Mouse (Mus musculus): ENCODE measurements around the gene Rdm1.

Gene Rdm1

DNA sequence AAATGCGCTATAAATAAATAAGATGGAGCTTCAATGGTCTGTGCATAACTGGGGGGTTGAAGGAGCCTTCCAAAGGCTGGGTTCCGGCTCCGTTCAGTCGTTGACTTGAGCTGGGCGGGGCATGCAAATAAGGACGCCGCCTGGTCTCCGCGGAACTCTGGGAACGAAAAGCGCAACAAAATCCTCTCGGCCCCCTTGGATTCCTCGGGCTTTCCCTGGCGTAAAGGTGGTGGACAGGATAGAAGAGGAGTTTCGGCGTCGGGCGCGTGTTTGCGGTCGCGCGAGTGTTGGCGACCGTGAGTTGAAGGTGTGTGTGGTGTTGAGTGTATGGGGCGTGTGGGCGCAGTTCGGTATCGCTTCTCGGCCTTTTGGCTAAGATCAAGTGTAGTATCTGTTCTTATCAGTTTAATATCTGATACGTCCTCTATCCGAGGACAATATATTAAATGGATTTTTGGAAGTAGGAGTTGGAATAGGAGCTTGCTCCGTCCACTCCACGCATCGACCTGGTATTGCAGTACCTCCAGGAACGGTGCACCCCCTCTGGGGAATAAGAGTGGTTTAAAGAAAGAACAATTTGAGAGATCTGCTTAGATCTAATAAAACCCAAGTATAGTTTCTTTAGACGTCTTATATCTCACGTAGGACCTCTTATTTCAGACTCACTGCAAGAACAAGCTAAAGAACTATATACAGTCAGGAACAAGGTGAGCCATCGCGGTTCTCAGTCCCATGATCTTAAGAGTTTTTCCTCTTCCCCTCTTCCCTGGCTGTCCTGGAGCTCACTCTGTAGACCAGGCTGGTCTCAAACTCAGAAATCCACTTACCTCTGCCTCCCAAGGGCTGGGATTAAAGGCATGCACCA, 31.1 kb downstream of the Rdm1 start:
- peak; percentile 74 to 81 for DNase-seq (ENCODE audit: low spot score in 2 of 2)

DNA sequence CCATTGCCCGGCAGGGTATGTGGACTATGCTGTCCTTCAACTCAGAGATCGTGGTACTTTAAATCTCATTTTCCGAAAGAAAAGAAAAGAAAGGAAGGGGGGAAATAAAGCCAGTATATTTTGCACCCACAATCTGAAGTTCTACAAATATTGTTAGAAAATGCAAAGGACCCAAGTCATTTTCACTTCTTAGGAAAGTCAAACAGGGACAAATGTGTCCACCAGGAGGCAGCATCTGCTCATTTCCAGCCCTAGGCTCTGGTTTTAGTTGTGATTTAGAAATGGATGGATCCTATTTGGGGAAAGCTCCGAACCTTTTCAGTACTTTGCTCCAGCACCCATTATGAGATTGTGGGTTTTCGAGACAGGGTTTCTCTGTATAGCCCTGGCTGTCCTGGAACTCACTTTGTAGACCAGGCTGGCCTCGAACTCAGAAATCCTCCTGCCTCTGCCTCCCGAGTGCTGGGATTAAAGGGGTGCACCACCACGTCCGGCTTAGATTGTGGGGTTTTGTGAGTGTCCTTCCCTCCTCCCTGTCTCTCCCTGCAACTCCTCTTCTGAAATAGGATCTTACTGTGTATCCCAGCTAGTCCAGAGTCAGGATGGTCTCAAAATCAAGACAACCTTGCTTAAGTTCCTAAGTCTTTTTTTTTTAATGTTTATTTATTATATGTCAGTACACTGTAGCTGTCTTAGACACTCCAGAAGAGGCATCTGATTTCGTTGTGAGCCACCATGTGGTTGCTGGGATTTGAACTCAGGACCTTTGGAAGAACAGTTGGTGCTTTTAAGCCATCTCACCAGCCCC, 32.0 kb downstream of the Rdm1 start:
- no peak for DNase-seq (ENCODE audit: low spot score in 2 of 2)

DNA sequence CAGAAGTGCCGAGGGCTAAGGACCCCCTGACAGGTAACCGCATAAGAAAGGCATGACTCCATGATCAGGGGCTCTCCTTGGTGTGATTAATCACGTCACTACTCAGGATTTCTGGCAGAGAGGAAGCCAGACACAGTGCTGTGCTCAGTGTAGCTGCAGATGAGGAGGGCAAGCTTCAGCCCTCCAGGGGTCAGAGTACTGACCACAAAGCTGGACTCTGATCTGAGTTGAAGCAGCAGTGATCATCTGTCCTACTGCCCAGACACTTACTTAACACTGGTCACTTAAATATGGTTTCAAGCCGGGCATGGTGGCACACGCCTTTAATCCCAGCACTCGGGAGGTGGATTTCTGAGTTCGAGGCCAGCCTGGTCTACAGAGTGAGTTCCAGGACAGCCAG, 34.2 kb downstream of the Rdm1 start:
- no peak for DNase-seq (ENCODE audit: low spot score in 2 of 2)

DNA sequence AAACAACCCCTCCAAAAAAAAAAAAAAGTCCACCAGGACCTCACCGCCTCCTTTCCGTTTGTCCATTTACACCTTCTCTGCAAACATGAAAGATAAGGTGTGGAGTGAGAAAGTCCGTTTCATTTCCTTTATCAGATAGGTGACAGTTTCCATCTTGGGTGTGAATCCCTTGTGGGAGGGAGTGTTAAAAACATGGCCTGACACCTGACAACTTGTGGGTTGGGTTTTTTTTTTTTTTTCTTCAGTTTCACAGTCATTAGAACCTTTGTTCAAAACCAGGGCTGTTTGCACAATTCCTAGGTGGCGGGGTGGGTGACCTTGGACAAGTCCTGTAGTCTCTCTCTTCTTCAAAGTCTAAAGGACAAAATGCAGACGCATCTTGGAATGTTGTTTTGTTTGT, 34.8 kb downstream of the Rdm1 start:
- no peak for DNase-seq (ENCODE audit: low spot score in 2 of 2)

DNA sequence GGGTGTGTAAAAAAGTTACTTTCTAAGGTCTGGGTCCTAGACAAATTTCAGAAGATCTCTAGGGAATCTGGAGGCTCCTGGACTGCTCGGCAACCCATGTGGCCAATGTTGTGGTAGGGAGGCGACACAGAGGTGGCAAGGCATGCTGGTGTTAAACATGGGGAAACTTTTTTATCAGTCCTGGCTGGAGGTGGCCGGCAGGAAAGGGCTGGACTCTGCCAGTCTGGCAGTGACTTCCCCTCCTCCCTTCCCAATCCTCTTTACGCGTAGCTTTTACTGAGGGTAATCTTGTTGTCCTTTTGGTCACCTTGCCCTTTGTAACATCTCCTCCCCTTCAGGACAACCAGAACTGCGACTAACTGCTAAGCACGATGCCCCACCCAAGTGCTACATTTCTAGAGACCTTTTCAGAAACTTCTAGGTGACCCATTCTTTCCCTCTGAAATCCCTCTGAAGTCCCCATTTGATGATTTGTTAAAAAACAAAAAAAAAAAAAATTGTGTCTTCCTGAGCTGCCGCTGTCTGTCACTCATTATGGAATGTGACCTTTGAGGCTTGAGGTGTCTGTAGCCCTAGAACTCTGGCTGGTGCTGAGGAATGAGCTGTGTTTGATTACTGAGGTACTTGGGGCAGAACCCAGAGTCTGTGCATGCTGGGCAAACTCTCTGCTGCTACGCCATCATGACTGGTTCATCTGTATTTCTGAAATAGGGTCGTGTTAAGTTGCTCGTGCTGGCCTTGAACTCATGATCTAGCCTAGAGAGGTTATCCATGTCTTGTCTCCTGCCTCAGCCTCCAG, 36.4 kb downstream of the Rdm1 start:
- no peak for DNase-seq (ENCODE audit: low spot score in 2 of 2)

DNA sequence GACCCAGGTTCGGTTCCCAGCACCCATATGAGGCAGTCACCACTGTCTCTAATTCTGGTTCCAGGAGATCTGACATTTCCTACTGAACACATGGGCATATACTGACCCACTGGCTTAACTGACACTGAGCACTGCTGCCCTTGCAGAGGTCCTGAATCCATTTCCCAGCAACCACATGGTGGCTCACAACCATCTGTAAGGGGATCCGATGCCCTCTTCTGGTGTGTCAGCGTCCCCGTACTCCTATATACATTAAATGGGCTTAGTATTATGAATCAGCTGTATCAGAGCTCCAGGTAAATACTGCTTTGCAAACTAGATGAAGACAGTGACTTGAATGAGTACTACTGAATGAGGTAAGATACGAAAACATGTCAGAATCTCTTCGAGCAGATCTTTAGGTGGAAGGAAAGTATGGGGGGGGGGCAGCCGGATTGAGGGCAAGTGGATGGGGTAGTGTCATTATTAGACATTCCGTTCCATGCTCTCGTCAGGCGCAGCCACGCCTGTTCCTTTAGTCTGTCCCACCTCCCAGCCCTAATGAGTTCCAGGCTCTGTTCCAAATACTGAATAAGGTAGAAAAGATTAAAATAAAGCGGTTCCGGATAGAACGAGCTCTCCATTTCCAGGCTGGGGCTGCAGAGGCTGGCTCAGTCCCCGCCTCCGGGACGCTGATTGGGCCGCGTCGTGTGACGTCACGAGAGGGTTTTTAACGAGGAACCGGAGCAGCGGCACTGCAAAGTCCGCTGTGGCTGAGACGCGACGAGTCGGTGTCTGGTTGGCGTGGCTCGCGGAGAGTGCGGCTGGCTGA, 38.0 kb downstream of the Rdm1 start, which contains the start of gene Arl4d:
Arl4d (plus strand) TSS at position 717 of the 811 bp plus-strand sequence.
- peak; percentile 93 to 96 for DNase-seq (ENCODE audit: low spot score in 2 of 2)

DNA sequence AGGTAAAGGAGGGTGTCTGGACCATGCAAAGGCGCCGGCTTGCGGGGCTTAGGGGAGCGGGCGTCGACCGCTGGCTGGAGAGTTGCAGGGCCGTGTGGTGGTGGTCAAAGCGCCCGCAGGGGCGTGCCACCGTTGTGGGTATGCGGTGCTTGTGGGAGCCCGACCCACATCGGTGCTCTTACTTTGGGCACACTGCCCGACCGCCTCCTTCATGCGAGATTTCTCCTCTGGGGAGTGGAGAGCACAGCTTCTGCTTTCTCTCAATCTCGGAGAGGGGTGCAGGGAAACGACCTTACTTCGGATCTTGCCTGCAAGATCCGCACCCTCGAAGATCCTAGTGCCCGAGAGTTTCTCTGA, 38.6 kb downstream of the Rdm1 start:
- no peak for DNase-seq (ENCODE audit: low spot score in 2 of 2)

DNA sequence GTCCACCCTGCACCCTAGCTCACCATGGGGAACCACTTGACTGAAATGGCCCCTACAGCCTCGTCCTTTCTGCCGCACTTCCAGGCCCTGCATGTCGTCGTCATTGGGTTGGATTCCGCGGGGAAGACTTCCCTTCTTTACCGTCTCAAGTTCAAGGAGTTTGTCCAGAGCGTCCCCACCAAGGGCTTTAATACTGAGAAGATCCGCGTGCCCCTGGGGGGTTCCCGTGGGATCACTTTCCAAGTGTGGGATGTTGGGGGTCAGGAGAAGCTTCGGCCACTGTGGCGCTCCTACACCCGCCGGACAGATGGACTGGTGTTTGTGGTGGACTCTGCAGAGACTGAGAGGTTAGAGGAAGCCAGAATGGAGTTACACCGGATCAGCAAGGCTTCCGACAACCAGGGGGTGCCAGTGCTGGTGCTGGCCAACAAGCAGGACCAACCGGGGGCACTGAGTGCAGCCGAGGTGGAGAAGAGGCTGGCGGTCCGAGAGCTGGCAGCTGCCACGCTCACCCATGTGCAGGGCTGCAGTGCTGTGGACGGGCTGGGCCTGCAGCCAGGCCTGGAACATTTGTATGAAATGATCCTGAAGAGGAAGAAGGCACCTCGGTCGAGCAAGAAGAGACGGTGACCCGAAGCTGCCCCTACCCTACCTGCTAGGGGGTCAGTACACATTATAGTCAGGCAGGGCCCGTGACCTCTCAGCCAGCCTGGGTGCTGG, 39.8 kb downstream of the Rdm1 start:
- no peak for DNase-seq (ENCODE audit: low spot score in 2 of 2)

DNA sequence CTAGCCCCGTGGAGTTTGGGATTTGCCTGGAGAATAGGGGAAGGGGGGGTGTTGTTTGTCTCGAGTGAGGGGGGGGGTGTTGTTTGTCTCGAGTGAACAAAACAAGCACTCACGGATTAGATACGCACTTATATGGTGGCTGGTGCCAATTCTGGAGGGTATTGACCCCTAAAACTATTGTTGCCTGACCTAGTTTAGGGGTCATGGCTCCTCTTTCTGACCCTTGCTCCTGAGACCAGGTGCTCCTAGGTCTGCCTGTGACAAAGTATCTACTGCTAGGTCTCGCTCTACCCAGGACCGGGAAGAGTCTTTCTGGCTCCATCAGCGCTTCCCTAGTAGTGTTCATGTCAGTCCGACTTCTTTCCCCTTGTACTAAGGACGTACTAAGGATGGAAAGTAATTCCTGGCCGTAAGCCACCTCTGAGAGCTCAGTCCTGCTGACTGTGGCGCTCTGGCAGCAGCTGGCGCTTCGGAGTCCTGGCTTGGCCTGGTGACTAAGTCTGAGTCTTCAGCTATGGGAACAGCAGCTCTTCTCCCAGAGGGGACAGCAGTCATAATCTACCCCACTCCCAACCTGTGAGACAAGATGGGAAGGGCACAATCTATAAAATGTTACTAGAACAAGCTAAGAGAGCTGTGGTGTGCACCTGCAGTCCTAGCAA, 41.0 kb downstream of the Rdm1 start:
- DNase-seq (ENCODE audit: low spot score in 2 of 2): no peak

DNA sequence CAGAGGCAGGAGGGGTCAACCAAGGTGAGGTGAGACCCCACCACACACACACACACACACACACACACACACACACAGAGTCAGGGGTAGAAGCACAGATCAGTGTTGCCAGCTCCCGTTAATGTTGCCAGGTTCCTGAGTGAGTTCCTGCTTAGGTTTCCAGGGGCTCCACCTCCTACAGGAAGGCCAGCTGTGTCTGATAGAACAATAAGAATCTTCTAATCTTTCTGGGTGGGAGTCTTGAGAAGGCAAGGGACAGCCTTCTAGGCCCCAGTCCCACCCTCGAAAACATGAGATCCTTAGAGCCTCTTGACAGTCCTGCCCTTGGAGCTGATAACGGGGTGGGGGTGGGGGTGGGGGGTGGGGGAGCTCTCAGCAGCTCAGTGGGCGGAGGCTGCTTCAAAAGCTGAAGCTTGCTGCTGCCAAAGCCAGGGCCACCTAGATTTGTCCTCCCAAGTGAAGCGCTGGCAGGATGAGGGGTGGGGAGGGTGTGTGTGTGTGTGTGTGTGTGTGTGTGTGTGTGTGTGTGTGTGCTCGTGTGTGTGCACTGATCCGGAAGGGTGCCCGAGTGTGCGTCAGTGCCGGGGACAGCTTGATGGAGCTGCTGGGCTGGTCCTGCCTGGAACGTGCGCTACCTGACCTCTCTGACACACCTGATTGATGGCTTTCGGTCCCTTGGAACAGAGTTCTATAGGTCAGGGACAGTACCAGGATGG, 41.7 kb downstream of the Rdm1 start:
- no peak for DNase-seq (ENCODE audit: low spot score in 2 of 2)

DNA sequence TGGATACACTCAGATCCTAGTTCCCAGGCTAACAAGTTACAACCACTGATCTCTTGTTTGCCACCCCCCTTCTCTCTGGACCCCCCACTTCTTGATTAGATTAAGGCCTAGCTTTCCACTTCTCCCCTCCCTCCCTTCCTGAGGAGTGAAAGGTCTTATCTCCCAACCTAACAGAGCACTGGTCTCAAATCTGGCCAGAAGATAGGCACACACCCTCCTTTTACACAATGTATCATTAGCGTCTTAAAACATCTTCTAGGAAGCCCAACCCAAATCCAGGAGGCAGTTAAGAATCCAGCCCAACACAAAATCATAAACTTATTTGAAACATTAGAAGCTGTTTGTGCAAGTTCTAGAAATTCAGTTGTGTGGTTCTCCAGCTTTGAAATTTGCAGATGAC, 43.3 kb downstream of the Rdm1 start:
- no peak for DNase-seq (ENCODE audit: low spot score in 2 of 2)

DNA sequence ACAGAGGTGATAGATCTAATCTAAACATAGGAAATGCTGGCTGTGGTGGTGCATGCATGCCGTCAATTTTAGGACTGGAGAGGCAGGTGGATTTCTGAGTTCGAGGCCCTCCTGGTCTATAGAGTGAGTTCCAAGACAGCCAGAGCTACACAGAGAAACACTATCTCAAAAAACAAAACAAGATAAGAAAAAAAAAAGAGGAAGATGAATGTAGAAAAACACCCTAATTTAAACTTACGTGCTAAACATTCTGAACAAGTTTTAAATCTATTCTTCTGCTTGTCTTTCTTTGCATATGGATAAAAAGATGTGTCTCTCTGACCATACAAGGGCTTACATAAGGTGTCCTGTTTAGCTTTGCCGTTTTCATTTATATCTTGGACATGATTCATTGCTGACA, 44.3 kb downstream of the Rdm1 start:
- no peak for DNase-seq (ENCODE audit: low spot score in 2 of 2)

DNA sequence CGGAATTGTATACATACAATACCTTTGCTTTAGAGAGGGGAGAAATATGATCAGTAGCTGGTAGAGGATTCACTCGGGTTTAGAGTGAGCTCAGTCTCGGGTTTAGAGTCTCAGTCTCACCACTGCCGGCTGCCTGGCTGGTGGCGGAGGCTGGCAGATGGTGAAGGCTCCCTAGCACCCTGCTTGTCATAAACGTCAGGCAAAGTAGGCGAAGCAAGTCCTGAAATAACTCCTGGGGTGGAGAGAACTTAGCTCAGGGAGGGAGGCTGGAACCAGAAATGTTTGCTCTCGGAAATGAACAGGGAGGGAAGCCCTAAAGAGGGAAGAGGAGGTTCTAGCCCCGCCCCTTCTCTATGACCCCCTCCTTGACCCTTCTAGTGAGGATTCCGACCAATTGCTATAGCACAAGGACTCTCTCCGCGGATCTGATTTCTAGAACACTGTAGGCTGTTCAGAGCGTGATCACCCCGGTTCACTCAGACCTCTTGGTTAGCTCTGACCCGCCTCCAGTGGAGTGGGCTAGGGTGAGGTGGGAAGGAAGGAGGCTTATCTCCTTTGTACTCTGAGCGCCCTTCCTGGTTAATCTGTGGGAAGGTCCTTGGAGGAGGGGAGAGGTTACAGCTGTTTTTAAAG, 46.1 kb downstream of the Rdm1 start:
- peak in 1 of 2 experiments; percentile 27 for DNase-seq (ENCODE audit: low spot score in 2 of 2)

DNA sequence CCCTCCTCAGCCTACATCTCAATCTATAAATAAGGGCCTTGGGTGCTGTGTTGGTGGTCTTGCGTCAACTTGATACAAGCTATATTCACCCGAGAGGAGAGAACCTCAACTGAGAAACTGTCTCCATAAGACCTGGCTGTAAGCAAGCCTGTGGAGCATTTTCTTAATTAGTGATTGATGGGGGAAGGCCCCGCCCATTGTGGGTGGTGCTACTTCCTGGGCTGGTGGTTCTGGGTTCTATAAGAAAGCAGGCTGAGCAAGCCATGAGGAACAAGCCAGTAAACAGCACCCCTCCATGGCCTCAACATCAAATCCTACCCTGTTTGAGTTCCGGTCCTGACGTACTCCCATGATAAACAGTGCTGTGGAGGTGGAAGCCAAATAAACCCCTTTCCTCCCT, 47.1 kb downstream of the Rdm1 start:
- DNase-seq (ENCODE audit: low spot score in 2 of 2): no peak

DNA sequence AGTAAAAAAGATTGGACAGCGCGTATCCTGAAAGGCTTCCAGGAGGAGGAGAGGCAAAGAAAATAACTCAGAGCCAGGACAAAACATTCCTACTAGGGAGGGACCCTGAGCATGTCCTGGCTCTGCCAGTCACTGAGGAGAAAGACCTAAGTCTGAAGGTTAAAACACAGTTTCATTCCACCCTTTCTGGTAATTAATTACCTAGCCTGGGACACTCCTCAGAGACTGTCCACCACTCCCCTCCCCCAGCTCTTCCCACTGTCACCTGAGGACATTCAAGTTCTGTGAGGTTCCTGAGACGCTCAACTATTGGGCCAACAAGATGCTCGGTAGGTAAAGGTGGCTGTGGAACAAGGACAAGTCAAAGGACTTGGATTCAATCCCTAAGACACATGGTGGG, 48.4 kb downstream of the Rdm1 start:
- DNase-seq (ENCODE audit: low spot score in 2 of 2): no peak

DNA sequence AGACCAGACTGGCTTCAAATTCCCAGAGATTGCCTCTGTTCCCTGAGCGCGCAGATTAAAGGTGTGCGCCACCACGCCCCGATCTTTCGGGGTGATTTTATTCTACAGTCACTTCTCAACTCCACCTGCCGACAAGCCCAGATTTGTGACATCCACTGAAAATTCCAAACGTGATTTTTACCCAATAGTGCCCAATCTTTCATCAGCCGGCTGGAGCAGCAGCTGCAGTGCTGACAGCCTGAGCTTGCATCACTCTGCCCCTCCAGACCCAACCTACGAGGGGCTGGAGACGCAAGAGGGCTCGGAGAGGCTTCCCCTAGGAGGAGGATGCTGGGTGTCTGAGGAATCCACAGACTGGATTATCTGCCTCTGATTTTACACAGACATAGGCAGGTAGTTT, 50.7 kb downstream of the Rdm1 start:
- no peak for DNase-seq (ENCODE audit: low spot score in 2 of 2)

DNA sequence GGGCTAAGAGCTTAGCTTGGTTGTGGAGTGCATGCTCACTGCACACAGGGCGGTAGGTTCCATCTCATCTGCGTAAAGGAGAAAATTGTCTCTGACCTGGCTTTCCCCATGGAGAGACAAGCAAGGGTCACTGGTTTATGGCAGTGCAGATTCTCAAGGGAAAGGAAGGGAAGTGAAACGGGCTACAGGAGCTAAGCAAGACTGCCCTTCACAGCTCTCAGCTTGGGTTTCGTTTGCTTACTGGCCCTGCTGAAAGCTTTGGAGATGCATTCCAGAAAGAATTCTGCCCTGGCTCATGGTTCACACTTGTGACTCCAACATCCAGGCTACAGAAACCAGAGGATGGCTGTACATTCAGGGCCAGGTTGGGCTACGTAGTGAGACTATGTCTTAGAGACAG, 51.8 kb downstream of the Rdm1 start:
- DNase-seq (ENCODE audit: low spot score in 2 of 2): no peak

DNA sequence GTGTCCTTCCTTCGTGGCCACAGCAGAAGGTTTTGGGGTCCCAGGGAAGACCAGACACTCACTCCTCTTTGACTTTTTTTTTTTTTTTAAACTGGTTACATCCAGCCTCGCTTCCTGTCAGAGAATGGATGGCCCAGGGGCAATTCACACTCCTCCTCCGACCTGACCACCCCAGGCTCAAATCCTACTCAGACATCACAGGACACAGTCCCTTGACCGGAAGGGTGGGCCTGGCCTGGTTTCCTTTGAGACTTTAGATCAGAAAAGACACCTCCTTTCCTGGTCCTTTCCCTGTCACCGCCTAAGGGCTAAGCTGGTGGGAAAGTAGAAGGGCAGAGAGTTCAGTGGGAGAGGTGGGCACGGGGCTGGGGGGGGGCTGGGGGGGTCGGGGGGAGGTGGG, 52.9 kb downstream of the Rdm1 start:
- no peak for DNase-seq (ENCODE audit: low spot score in 2 of 2)
